11 mouse cellular contexts compared by ENCODE assay signal in genomic region chr2:10250441-10250840, GRCm38 (mm10).
DNase-seq lines count a peak whose midpoint lies in the region.
"Had no signal": no experiment of that assay in that cellular context is flagged by ENCODE, and none has a peak within 500 bp of the region (broad histone marks: within the 10 kb centered on the region; RNA-seq: fewer than 3 reads in every experiment).

No protein-coding gene starts in this region.

- 83% methylated on average over 9 of the region's 9 CpGs for WGBS in limb, embryonic 10.5 days

- no peaks in the 10 kb centered on the region for H3K27me3 ChIP-seq in limb, embryonic 10.5 days (ENCODE audit: low read depth, poor library complexity, severe bottlenecking)
- H3K27me3 ChIP-seq: heart, embryonic 13.5 days; liver, embryonic 13.5 days had no signal

- DNase-seq in ovary, adult 18-20 months (ENCODE audit: low spot score) = peak; percentile 12
- DNase-seq in ovary, postnatal 14 days (ENCODE audit: low spot score) = no peak
- DNase-seq in adrenal gland, postnatal 10 days = peak; percentile 36
- DNase-seq in gastrocnemius, adult 8-10 months (ENCODE audit: low spot score in 2 of 2) = peak; percentile 55 to 61
- DNase-seq in heart, postnatal 4 days = peak; percentile 42
- DNase-seq in cerebellum, adult 18-20 months = no peak
- DNase-seq in limb, embryonic 10.5 days (ENCODE audit: low spot score) = no peak
- no peak for DNase-seq in layer of hippocampus, adult 9-11 months
- DNase-seq: liver, embryonic 13.5 days had no signal

- H3K4me1 ChIP-seq in limb, embryonic 10.5 days = peaks cover 10% of the 10 kb centered on the region; the same call in 1 of the 2 replicates
- H3K4me1 ChIP-seq: heart, embryonic 13.5 days; liver, embryonic 13.5 days had no signal

- H3K4me3 ChIP-seq in limb, embryonic 10.5 days = no peak overlapping the region
- H3K4me3 ChIP-seq: heart, embryonic 13.5 days; liver, embryonic 13.5 days had no signal

- H3K27ac ChIP-seq in limb, embryonic 10.5 days = no peak overlapping the region
- H3K27ac ChIP-seq: heart, embryonic 13.5 days; liver, embryonic 13.5 days; stomach, postnatal 0 days had no signal

- no peaks in the 10 kb centered on the region for H3K36me3 ChIP-seq in limb, embryonic 10.5 days
- H3K36me3 ChIP-seq: heart, embryonic 13.5 days; liver, embryonic 13.5 days had no signal

- H3K9me3 ChIP-seq in limb, embryonic 10.5 days (replicated peaks) = no peaks in the 10 kb centered on the region
- H3K9me3 ChIP-seq: heart, embryonic 13.5 days; liver, embryonic 13.5 days had no signal

Comparison
In these comparisons a context has a peak if more than half of its experiments do, and no peak if none do; other contexts are left out.
1. DNase-seq: peak in ovary, adult 18-20 months (single experiment), adrenal gland, postnatal 10 days (single experiment), gastrocnemius, adult 8-10 months (2 of 2) and heart, postnatal 4 days (single experiment); none in ovary, postnatal 14 days (single experiment), cerebellum, adult 18-20 months (0 of 2), limb, embryonic 10.5 days (single experiment) and layer of hippocampus, adult 9-11 months (single experiment).